Mouse (Mus musculus) thymus, postnatal 10 days (tissue): Measurements from ENCODE around the gene Gm21836.
A peak's percentile ranks its signal among the peaks of the same experiment; 100 is the strongest.
"Not testable (repeated sequence)": the region's sequence is repeated elsewhere in the genome, so short reads cannot be mapped to it uniquely, and the experiment has no call there.

ENCODE experiments used
- DNase-seq, 2 experiments: peaks; one replicate each; pipeline ENCODE4 v3.0.0; 2021; ENCODE audit warnings: low spot score in 2 of 2

The Gm21836 gene

GRCm38 (mm10) chr9:124493693-124494092 lies at the start of gene Gm21836:
TSS of gene Gm21836 (minus strand) at chr9:124493793.
- DNase-seq = not testable (repeated sequence)

- not testable (repeated sequence) for DNase-seq
Measured at GRCm38 (mm10) chr9:124480361-124480980, 13.1 kb downstream of the Gm21836 start.

GRCm38 (mm10) chr9:124478081-124478480 lies 15.5 kb downstream of the Gm21836 start:
- DNase-seq = no peak

- DNase-seq = no peak
Measured at GRCm38 (mm10) chr9:124476096-124476902, 17.3 kb downstream of the Gm21836 start, which contains the start of gene Ppp2r3d. TSS of gene Ppp2r3d (minus strand) at chr9:124476898.

GRCm38 (mm10) chr9:124475689-124476088 lies 17.9 kb downstream of the Gm21836 start:
- DNase-seq = no peak

- peak in 1 of 2 experiments; percentile 28 for DNase-seq
Measured at GRCm38 (mm10) chr9:124456572-124456971, 37.0 kb downstream of the Gm21836 start.
